Mouse (Mus musculus) cortical plate, adult 2 months (tissue): ENCODE results near the gene Slc39a2.

Experiments
- CTCF ChIP-seq: fragments of 200-500 bp; IDR thresholded peaks from 2 replicates; pipeline ENCODE4 v1.5.1; 2011; ENCODE audit warnings: mild to moderate bottlenecking, control low read depth, low read length; ENCODE audit not compliant: insufficient read depth; ENCODE audit errors: extremely low read depth
- POLR2A ChIP-seq: fragments of 200-500 bp; IDR thresholded peaks from 2 replicates; pipeline ENCODE4 v1.6.1; 2011; ENCODE audit warnings: mild to moderate bottlenecking, low read length, control low read depth; ENCODE audit not compliant: insufficient read depth; ENCODE audit errors: extremely low read depth

DNA sequence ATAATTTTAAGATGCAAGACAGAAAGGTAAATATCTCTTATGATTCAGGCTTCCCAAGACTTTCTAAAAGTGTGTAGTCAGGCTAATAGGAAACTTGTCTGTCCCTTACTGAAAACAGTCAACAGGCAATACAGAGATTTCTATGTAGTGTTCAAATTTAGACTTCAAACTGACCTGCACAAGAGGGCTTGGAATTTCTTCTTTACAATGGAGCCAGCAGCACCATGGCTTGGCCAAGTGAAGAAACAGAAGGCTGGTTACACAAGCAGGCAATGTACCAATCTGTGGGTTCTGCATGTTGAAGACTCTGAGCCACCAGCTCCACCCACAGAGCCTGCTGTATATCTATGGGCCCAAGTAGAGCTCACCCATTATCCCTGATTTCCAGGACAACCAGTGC, 39.3 kb upstream of the Slc39a2 start, which contains the start of gene Ear6:
- TF ChIP-seq POLR2A, result no peak
- TF ChIP-seq CTCF, result no peak
